Mouse (Mus musculus): ENCODE results near the gene Chchd6. TPM values are rescaled to one million over a fixed set of nuclear protein-coding genes. Genes with fewer than 3 reads are reported as not detected.

The Chchd6 gene
- polyA plus RNA-seq, 1 experiment from 2014 or later, result 48.9 TPM

GRCm38 (mm10) chr6:89459634-89460033 is 135.8 kb downstream of the Chchd6 start:
- Histone ChIP-seq H3K4me1 (peaks cover 20% of the 10 kb centered on the region), H3K27me3 (no peaks in the 10 kb centered on the region), H3K9ac (no peak overlapping the region), H3K36me3 (no peaks in the 10 kb centered on the region), H3K4me3 (no peak overlapping the region), H3K9me3 (no peaks in the 10 kb centered on the region), H3K4me2 (no peak overlapping the region), H3K27ac (no peak overlapping the region)
- ATAC-seq (ENCODE audit: insufficient number of reproducible peaks, low FRiP score, low TSS enrichment, low read depth), result no peak
- 63% methylated on average over 3 of the region's 3 CpGs for WGBS

DNA sequence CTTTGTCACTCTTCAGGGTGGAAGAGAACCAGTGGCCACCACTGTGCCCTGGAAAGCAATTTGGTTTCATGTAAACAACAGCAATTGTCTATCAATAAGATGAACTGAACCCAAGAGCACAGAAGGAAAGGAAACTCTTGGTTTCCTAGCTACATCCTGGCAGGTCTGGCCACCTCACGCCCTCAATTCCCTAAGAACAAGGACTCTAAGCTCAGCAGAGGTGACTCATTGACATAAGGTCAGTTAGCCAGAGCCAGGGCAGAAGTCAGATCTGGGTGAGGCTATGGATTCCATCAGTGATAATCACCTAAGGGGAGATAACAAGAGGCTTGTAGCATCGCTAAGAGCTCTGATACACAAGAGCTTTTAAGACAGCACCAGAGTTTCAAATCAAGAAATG is 137.9 kb downstream of the Chchd6 start:
- no peak overlapping the region for H3K4me2 ChIP-seq
- H3K9me3 ChIP-seq, result no peaks in the 10 kb centered on the region
- H3K9ac ChIP-seq, result no peak overlapping the region
- no peaks in the 10 kb centered on the region for H3K36me3 ChIP-seq
- H3K27ac ChIP-seq, result no peak overlapping the region
- no peak for ATAC-seq (ENCODE audit: insufficient number of reproducible peaks, low FRiP score, low TSS enrichment, low read depth)
- H3K27me3 ChIP-seq, result no peaks in the 10 kb centered on the region
- 72% methylated on average over 2 of the region's 2 CpGs for WGBS
- no peak overlapping the region for H3K4me3 ChIP-seq
- peaks cover 27% of the 10 kb centered on the region for H3K4me1 ChIP-seq

DNA sequence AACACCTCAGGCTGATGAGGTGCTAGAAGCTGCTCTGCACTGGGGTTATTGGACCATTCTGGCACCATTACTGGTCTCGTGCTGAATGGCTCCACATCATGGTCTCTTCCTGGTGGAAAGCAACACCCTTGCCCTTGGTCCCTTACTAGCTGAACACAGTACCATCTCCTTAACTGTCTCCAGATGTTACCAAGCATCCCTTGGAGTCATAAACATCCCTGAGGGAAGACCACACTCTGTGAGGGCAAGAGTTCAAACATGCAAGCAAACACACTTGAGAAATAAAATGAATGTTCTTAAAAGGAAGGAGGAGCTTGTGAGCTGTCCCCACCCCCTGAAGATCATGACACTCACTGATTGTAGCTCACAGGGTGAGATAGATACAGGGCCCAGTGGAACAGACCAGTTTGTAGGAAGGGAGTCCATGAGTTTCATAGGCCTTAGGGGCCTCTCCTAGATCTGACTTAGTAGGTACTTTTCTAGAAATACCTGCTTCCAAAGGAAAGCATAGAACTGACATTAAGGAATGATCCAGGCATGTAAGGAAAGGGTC is 139.0 kb downstream of the Chchd6 start:
- no peak overlapping the region for H3K9ac ChIP-seq
- H3K9me3 ChIP-seq, result no peaks in the 10 kb centered on the region
- no peaks in the 10 kb centered on the region for H3K27me3 ChIP-seq
- peaks cover 17% of the 10 kb centered on the region for H3K4me1 ChIP-seq
- WGBS, result 32% methylated on average over 1 of the region's 1 CpGs
- no peaks in the 10 kb centered on the region for H3K36me3 ChIP-seq
- no peak overlapping the region for H3K4me3 ChIP-seq
- H3K4me2 ChIP-seq, result no peak overlapping the region
- H3K27ac ChIP-seq, result no peak overlapping the region
- no peak for ATAC-seq (ENCODE audit: insufficient number of reproducible peaks, low FRiP score, low TSS enrichment, low read depth)

GRCm38 (mm10) chr6:89455523-89456000 is 139.9 kb downstream of the Chchd6 start:
- Histone ChIP-seq H3K4me3 (no peak overlapping the region), H3K4me1 (peaks cover 14% of the 10 kb centered on the region), H3K4me2 (no peak overlapping the region), H3K9me3 (no peaks in the 10 kb centered on the region), H3K27me3 (no peaks in the 10 kb centered on the region), H3K36me3 (no peaks in the 10 kb centered on the region), H3K27ac (no peak overlapping the region), H3K9ac (no peak overlapping the region)
- no peak for ATAC-seq (ENCODE audit: insufficient number of reproducible peaks, low FRiP score, low TSS enrichment, low read depth)
- WGBS, result 72% methylated on average over 4 of the region's 4 CpGs

DNA sequence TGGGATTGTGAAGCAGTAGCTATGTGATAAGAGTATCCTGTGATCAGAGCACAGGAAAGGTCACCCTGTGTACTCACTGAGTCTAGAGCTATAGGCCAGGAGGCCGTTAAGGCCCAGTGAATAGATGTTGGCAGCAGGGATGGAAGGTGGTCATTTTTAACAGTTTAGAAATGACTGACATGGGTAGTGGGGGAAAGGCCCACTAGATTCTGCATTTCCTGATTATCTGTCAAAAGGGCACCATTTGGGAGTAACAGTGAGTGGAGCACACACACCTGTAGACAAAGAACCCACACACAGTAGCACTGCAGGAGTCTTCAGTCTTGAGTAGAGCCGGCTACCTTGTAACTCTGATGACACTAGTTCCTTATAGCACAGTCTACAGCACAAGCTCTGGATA is 141.0 kb downstream of the Chchd6 start:
- Histone ChIP-seq H3K4me1 (peaks cover 14% of the 10 kb centered on the region), H3K9ac (no peak overlapping the region), H3K27me3 (no peaks in the 10 kb centered on the region), H3K36me3 (no peaks in the 10 kb centered on the region), H3K4me2 (no peak overlapping the region), H3K27ac (no peak overlapping the region), H3K4me3 (no peak overlapping the region), H3K9me3 (no peaks in the 10 kb centered on the region)
- no peak for ATAC-seq (ENCODE audit: insufficient number of reproducible peaks, low FRiP score, low TSS enrichment, low read depth)
- WGBS, result 94% methylated on average over 2 of the region's 2 CpGs

GRCm38 (mm10) chr6:89452976-89453674 is 142.3 kb downstream of the Chchd6 start:
- no peak for ATAC-seq (ENCODE audit: insufficient number of reproducible peaks, low FRiP score, low TSS enrichment, low read depth)
- H3K9ac ChIP-seq, result no peak overlapping the region
- no peaks in the 10 kb centered on the region for H3K9me3 ChIP-seq
- H3K4me2 ChIP-seq, result no peak overlapping the region
- peaks cover 19% of the 10 kb centered on the region for H3K4me1 ChIP-seq
- 37% methylated on average over 7 of the region's 7 CpGs for WGBS
- H3K36me3 ChIP-seq, result no peaks in the 10 kb centered on the region
- no peak overlapping the region for H3K4me3 ChIP-seq
- H3K27me3 ChIP-seq, result no peaks in the 10 kb centered on the region
- peak overlapping the region; percentile 55 for H3K27ac ChIP-seq

DNA sequence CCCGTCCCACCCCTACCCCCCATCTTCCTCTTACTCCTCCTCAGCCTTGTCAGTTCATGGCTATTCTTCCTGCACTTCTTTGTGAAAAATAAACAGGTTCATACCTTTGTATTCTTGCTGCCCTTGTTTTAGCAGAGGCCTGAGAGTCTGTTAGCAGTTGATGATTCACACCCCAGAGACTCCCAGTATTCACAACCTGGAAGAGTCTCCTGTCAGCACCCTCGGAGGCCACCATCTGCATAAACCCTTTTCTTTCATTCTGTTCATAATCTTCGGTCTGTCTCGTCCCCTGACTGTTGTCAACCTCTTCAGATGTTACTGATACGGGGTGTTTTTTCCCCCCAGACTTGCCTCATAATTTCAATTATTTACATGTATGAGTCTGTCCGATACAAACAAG is 143.1 kb downstream of the Chchd6 start:
- H3K4me2 ChIP-seq, result no peak overlapping the region
- no peak overlapping the region for H3K4me3 ChIP-seq

GRCm38 (mm10) chr6:89448736-89449135 is 146.7 kb downstream of the Chchd6 start:
- Histone ChIP-seq H3K4me1 (peaks cover 12% of the 10 kb centered on the region), H3K9me3 (no peaks in the 10 kb centered on the region), H3K9ac (no peak overlapping the region), H3K36me3 (no peaks in the 10 kb centered on the region), H3K27me3 (no peaks in the 10 kb centered on the region), H3K4me2 (no peak overlapping the region), H3K4me3 (no peak overlapping the region), H3K27ac (no peak overlapping the region)
- WGBS, result 46% methylated on average over 3 of the region's 3 CpGs
- no peak for ATAC-seq (ENCODE audit: insufficient number of reproducible peaks, low FRiP score, low TSS enrichment, low read depth)

More for the DNA sequence above, 143.1 kb downstream of the Chchd6 start:
- no peak for ATAC-seq (ENCODE audit: insufficient number of reproducible peaks, low FRiP score, low TSS enrichment, low read depth)
- Histone ChIP-seq H3K9ac (no peak overlapping the region), H3K36me3 (no peaks in the 10 kb centered on the region), H3K27me3 (no peaks in the 10 kb centered on the region), H3K9me3 (no peaks in the 10 kb centered on the region), H3K27ac (no peak overlapping the region), H3K4me1 (peaks cover 19% of the 10 kb centered on the region)
- 81% methylated on average over 6 of the region's 6 CpGs for WGBS

- no peak overlapping the region for H3K27ac ChIP-seq
- 88% methylated on average over 4 of the region's 4 CpGs for WGBS
Observed at GRCm38 (mm10) chr6:89440671-89441070, 154.8 kb downstream of the Chchd6 start.

GRCm38 (mm10) chr6:89431920-89432482 is 163.5 kb downstream of the Chchd6 start:
- Histone ChIP-seq H3K4me3 (no peak overlapping the region), H3K9ac (no peak overlapping the region), H3K4me2 (no peak overlapping the region), H3K27ac (no peak overlapping the region), H3K27me3 (no peaks in the 10 kb centered on the region), H3K9me3 (no peaks in the 10 kb centered on the region), H3K36me3 (no peaks in the 10 kb centered on the region), H3K4me1 (no peaks in the 10 kb centered on the region)
- WGBS, result 80% methylated on average over 2 of the region's 2 CpGs
- ATAC-seq (ENCODE audit: insufficient number of reproducible peaks, low FRiP score, low TSS enrichment, low read depth), result no peak

More at GRCm38 (mm10) chr6:89440671-89441070, 154.8 kb downstream of the Chchd6 start:
- no peak overlapping the region for H3K4me3 ChIP-seq
- no peaks in the 10 kb centered on the region for H3K27me3 ChIP-seq
- H3K9ac ChIP-seq, result no peak overlapping the region
- no peaks in the 10 kb centered on the region for H3K36me3 ChIP-seq
- H3K4me2 ChIP-seq, result no peak overlapping the region
- H3K9me3 ChIP-seq, result no peaks in the 10 kb centered on the region
- ATAC-seq (ENCODE audit: insufficient number of reproducible peaks, low FRiP score, low TSS enrichment, low read depth), result no peak
- no peaks in the 10 kb centered on the region for H3K4me1 ChIP-seq

GRCm38 (mm10) chr6:89430749-89431148 is 164.7 kb downstream of the Chchd6 start:
- no peak overlapping the region for H3K4me2 ChIP-seq
- H3K36me3 ChIP-seq, result no peaks in the 10 kb centered on the region
- H3K27me3 ChIP-seq, result no peaks in the 10 kb centered on the region
- H3K27ac ChIP-seq, result no peak overlapping the region
- no peaks in the 10 kb centered on the region for H3K9me3 ChIP-seq
- H3K9ac ChIP-seq, result no peak overlapping the region
- no peak overlapping the region for H3K4me3 ChIP-seq
- ATAC-seq (ENCODE audit: insufficient number of reproducible peaks, low FRiP score, low TSS enrichment, low read depth), result no peak
- no peaks in the 10 kb centered on the region for H3K4me1 ChIP-seq

GRCm38 (mm10) chr6:89428661-89429375 is 166.6 kb downstream of the Chchd6 start:
- H3K4me2 ChIP-seq, result no peak overlapping the region
- H3K4me3 ChIP-seq, result no peak overlapping the region
- H3K4me1 ChIP-seq, result no peaks in the 10 kb centered on the region
- no peak overlapping the region for H3K9ac ChIP-seq
- H3K27me3 ChIP-seq, result no peaks in the 10 kb centered on the region
- H3K27ac ChIP-seq, result no peak overlapping the region
- no peaks in the 10 kb centered on the region for H3K9me3 ChIP-seq
- H3K36me3 ChIP-seq, result no peaks in the 10 kb centered on the region
- ATAC-seq (ENCODE audit: insufficient number of reproducible peaks, low FRiP score, low TSS enrichment, low read depth), result no peak
- WGBS, result 75% methylated on average over 2 of the region's 2 CpGs
